Mouse (Mus musculus) heart, postnatal 36 days (tissue): ENCODE results near the gene Grk1. TPM values are rescaled to one million over a fixed set of nuclear protein-coding genes. Genes with fewer than 3 reads are reported as not detected.
A peak's percentile ranks its signal among the peaks of the same experiment; 100 is the strongest.

Experiments used
- DNase-seq, 2 experiments: peaks; one replicate each; pipeline ENCODE4 v3.0.0; 2021 to 2022
- intact Hi-C: fragments of 180-260 bp; cut with DNase I; formaldehyde crosslinking; loops from one replicate; pipeline ENCODE4 v1.15.1; 2025
- total RNA-seq, 2 experiments: library from RNA; stranded (reverse); gene quantifications; 2 replicates each; pipeline ENCODE4 v1.2.3; 2021

Grk1 gene
- not detected for total RNA-seq

- intact Hi-C loops, result no loop called here
- no peak for DNase-seq
Observed at GRCm38 (mm10) chr8:13404666-13405131, at the start of gene Grk1. TSS of gene Grk1 (plus strand) at chr8:13405081.

GRCm38 (mm10) chr8:13356221-13356620 lies 48.7 kb upstream of the Grk1 start:
- intact Hi-C loops, result no loop called here
- DNase-seq, result no peak

- DNase-seq, result no peak
- intact Hi-C loops, result no loop called here
Observed at GRCm38 (mm10) chr8:13356681-13357080, 48.2 kb upstream of the Grk1 start.

- intact Hi-C loops, result no loop called here
- DNase-seq, result no peak
Observed at GRCm38 (mm10) chr8:13360213-13360612, 44.7 kb upstream of the Grk1 start.

- DNase-seq, result no peak
- intact Hi-C loops, result no loop called here
Observed at GRCm38 (mm10) chr8:13361865-13362264, 43.0 kb upstream of the Grk1 start.

- DNase-seq, result no peak
- intact Hi-C loops, result no loop called here
Observed at GRCm38 (mm10) chr8:13373151-13373662, 31.7 kb upstream of the Grk1 start.

GRCm38 (mm10) chr8:13381630-13382029 lies 23.3 kb upstream of the Grk1 start:
- intact Hi-C loops, result no loop called here
- no peak for DNase-seq

- intact Hi-C loops, result no loop called here
- DNase-seq, result no peak
Observed at GRCm38 (mm10) chr8:13382536-13382935, 22.3 kb upstream of the Grk1 start.

GRCm38 (mm10) chr8:13382999-13383398 lies 21.9 kb upstream of the Grk1 start:
- no peak for DNase-seq
- intact Hi-C loops, result no loop called here

GRCm38 (mm10) chr8:13386366-13386765 lies 18.5 kb upstream of the Grk1 start:
- no peak for DNase-seq
- intact Hi-C loops, result no loop called here

GRCm38 (mm10) chr8:13387728-13388127 lies 17.2 kb upstream of the Grk1 start:
- no peak for DNase-seq
- intact Hi-C loops, result no loop called here

- DNase-seq, result no peak
- intact Hi-C loops, result no loop called here
Observed at GRCm38 (mm10) chr8:13388744-13389143, 16.1 kb upstream of the Grk1 start.

- no peak for DNase-seq
- intact Hi-C loops, result no loop called here
Observed at GRCm38 (mm10) chr8:13393869-13394268, 11.0 kb upstream of the Grk1 start.

- intact Hi-C loops, result no loop called here
- DNase-seq, result no peak
Observed at GRCm38 (mm10) chr8:13396725-13397124, 8.2 kb upstream of the Grk1 start, which contains the start of gene Atp4b. TSS of gene Atp4b (minus strand) at chr8:13396825.

- no peak for DNase-seq
- intact Hi-C loops, result no loop called here
Observed at GRCm38 (mm10) chr8:13403517-13403916, 1.4 kb upstream of the Grk1 start.

- no peak for DNase-seq
- intact Hi-C loops, result no loop called here
Observed at GRCm38 (mm10) chr8:13406011-13406410, 1.1 kb downstream of the Grk1 start.

GRCm38 (mm10) chr8:13411597-13411996 lies 6.7 kb downstream of the Grk1 start:
- intact Hi-C loops, result loop anchor here (2.0 to 5.0 kb wide), 2 partner anchors 121 to 375 kb away; no protein-coding TSS in a partner anchor
- peak; percentile 64 to 76 for DNase-seq

- intact Hi-C loops, result loop anchor here (1.0 to 5.0 kb wide), 5 partner anchors 22 to 340 kb away; partner anchors contain the start of gene Tmem255b
- peak; percentile 68 to 72 for DNase-seq
Observed at GRCm38 (mm10) chr8:13412891-13413558, 8.1 kb downstream of the Grk1 start.

GRCm38 (mm10) chr8:13413823-13414390 lies 9.0 kb downstream of the Grk1 start:
- intact Hi-C loops, result loop anchor here (1.0 to 5.0 kb wide), 5 partner anchors 21 to 339 kb away; partner anchors contain the start of gene Tmem255b
- no peak for DNase-seq

GRCm38 (mm10) chr8:13415879-13416278 lies 11.0 kb downstream of the Grk1 start:
- peak in 1 of 2 experiments; percentile 42 for DNase-seq
- intact Hi-C loops, result no loop called here

- DNase-seq, result no peak
- intact Hi-C loops, result no loop called here
Observed at GRCm38 (mm10) chr8:13419111-13419639, 14.3 kb downstream of the Grk1 start.
